Mouse (Mus musculus) bone marrow macrophage, adult 2 months (primary cell): ENCODE measurements around the gene Gm853.

Experiments used
- CTCF ChIP-seq: IDR thresholded peaks from 2 replicates; pipeline ENCODE4 v1.5.1; 2012; ENCODE audit warnings: low read depth, mild to moderate bottlenecking, low read length, moderate library complexity
- POLR2A ChIP-seq: IDR thresholded peaks from 2 replicates; pipeline ENCODE4 v1.6.1; 2012; ENCODE audit warnings: mild to moderate bottlenecking, low read depth, low read length, borderline replicate concordance

DNA sequence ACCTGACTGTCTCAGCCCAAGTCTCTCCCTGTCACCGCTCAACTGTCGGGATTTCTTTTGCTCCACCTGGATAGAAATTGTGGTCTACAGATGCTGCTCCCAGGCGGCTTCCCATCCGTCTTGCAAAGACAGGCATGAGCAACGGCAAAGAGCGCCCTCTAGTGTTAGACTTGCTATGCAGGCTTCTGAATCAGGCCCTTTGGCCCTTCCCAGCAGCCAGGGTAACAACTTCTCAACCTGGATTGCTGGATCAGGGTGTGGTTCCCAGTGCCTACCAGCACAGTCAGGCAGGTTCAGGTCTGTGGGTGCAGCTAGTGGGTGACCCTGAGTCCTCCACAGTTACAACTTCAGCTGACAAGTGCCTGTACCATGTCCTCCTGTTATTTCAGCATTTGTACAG is 23.9 kb upstream of the Gm853 start:
- TF ChIP-seq POLR2A (no peak), CTCF (peak; percentile 88)
